Mouse (Mus musculus): ENCODE results near the gene Klhl41.
A peak's percentile ranks its signal among the peaks of the same experiment; 100 is the strongest.

Gene Klhl41

DNA sequence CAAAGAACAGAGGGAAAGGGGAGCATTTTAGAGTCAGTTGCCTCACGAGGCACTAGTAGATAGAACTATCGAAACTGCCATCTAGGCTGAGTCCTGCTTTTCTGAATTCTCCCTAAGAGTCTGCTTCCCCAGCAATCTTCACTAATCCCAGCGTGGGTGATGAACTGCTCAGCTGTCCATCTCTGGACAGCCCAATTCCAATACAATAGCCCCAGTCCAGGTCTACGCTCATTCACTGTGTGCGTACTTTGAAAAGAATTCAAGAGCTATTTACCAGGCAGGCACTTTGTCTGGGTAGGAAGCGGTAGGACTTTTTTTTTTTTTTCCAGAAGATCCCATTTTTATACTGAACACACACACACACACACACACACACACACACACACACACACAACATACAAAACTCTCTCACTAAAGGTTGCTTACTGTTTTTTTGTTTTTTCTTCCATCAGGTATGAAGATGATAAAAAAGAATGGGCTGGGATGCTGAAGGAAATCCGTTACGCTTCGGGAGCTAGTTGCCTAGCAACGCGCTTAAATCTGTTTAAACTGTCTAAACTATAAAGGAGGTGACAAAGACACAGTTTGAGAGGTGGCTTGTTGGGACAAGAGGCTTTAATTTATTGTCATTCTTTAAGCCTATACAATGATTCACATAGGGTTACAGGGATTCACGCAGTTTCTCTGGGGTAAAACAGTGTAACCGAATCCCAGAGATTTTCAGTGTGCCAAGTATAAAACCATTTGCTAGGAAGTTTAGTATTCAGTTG lies 13.3 kb downstream of the Klhl41 start:
- DNase-seq (ENCODE audit: low read depth, low spot score): peak; percentile 39

GRCm38 (mm10) chr2:69684488-69684887 lies 14.6 kb downstream of the Klhl41 start:
- DNase-seq (ENCODE audit: low read depth, low spot score): no peak

DNA sequence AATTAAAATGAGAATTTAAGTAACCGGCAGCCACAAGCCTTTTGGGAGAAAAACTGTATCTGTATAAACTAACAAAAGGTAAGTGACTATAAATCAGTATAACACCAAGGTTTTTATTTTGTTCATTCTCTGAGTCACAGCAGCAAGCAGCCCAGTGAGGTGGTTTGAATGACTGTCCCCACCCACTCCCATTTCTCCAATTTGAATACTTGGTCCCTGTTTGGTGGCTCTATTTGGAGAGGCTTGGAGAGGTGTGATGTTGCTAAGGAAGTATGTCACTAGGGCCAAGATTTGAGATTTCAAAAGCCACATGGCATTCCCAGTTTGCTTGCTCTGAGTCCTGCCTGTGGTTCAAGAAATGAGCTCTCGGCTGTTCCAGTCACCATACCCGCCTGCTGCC lies 20.3 kb downstream of the Klhl41 start:
- DNase-seq (ENCODE audit: low read depth, low spot score): no peak

GRCm38 (mm10) chr2:69690843-69691242 lies 20.9 kb downstream of the Klhl41 start:
- DNase-seq (ENCODE audit: low read depth, low spot score): no peak

- no peak for DNase-seq (ENCODE audit: low read depth, low spot score)
Observed at GRCm38 (mm10) chr2:69693501-69693900, 23.6 kb downstream of the Klhl41 start.

DNA sequence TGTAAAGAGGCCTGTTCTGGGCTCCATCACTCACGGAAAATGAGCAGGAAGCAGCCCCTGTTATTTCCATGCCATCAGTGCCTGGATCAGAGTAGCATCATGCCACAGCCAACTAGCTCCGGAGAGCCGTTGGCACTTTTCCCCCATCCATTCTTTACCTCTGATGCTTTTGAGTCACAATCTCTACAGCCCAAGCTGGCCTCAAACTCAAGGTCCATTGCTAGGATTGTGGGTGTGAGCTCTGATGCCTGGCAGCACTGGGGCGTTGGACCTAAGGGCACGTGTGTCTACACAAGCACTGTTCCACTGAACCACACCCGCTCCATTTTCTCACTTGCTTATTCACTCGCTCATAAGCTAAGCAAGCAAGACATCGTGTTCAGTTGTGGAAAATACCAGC lies 30.5 kb downstream of the Klhl41 start:
- DNase-seq (ENCODE audit: low read depth, low spot score): no peak

- DNase-seq (ENCODE audit: low read depth, low spot score): no peak
Observed at GRCm38 (mm10) chr2:69712171-69712570, 42.3 kb downstream of the Klhl41 start.

DNA sequence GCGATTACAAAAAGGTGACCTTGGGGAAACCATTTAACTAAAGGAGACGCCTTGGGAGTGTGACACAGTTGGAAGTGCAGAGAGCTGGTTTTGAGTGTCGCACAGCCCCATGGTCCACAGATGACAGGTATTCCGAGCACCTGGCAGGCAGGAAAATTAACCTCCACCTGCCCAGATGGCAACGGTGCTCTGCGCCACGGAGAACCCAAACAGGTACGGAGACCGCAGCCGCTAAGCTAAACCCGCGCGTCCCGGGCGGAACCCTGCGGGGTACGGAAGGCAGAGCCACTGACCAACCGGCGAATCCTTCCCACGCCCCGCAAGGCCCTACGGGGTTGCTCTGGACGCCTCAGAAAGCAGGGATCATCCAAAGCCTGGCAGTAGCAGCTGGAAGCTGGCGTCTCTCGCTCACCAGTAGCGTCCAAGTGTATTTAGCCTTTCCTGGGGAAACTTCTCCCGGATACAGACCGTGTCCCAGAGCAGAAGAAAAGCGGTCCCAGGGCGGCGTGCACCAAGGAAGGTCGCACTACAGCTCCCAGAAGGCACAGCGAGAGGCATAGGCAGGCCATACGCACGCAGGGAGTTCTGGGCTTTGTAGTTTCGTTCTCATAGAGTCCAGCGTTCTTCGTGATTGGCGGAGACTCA lies 43.2 kb downstream of the Klhl41 start, which contains the start of gene Fastkd1:
Gene Fastkd1 (minus strand): TSS at position 536 of the 645 bp plus-strand sequence.
- DNase-seq (ENCODE audit: low read depth, low spot score): peak; percentile 79

GRCm38 (mm10) chr2:69713626-69714014 lies 43.7 kb downstream of the Klhl41 start:
- no peak for DNase-seq (ENCODE audit: low read depth, low spot score)

GRCm38 (mm10) chr2:69714126-69714525 lies 44.2 kb downstream of the Klhl41 start:
- DNase-seq (ENCODE audit: low read depth, low spot score): no peak

GRCm38 (mm10) chr2:69716483-69716882 lies 46.6 kb downstream of the Klhl41 start:
- no peak for DNase-seq (ENCODE audit: low read depth, low spot score)

GRCm38 (mm10) chr2:69719121-69719520 lies 49.2 kb downstream of the Klhl41 start:
- no peak for DNase-seq (ENCODE audit: low read depth, low spot score)

- no peak for DNase-seq (ENCODE audit: low read depth, low spot score)
Observed at GRCm38 (mm10) chr2:69722273-69722649, 52.3 kb downstream of the Klhl41 start, which contains the start of gene Ppig. Gene Ppig (plus strand): TSS chr2:69722545.

GRCm38 (mm10) chr2:69722650-69723518 lies 53.0 kb downstream of the Klhl41 start:
- DNase-seq (ENCODE audit: low read depth, low spot score): peak; percentile 93

GRCm38 (mm10) chr2:69723519-69723825 lies 53.6 kb downstream of the Klhl41 start:
- DNase-seq (ENCODE audit: low read depth, low spot score): no peak

Data from brain, embryonic 18.5 days (tissue).